Mouse (Mus musculus): ENCODE measurements around the gene Rnase12.

DNA sequence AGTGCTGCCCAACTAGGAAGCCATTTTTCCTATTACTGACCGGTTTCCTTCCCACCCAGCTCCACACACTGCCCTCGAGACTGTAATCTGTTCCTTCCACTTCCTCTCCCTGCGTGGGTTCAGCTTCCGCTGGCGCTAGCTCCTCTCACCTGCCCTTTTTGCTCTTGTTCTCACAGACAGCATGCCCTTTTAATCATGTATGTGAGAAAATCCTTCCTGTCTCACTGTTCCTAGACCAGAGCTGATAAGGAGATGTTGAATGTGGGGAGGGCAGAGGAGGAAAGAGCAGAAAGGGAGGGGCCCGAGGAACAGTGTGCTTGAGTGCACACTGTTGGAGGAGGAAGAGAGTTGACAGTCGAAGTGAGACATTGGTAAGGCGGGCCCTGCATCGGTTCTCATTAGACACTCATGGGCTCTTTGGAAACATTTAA, at the start of gene Rnase12:
- no peak for TF ChIP-seq CTCF (IDR thresholded peaks at IDR 0.05; ENCODE audit: low read depth)
- no peak for TF ChIP-seq EP300 (IDR thresholded peaks at IDR 0.05; ENCODE audit: low read depth)
